Mouse (Mus musculus) myocyte (in vitro differentiated cells): ENCODE measurements at regions not wholly inside any gene's neighbourhood (a gene's known extent, or its start where the extent isn't known, plus 50 kb on each side); places are given as distances from the start of the nearest gene placed in this dataset.

Experiments used
- CEBPB ChIP-seq: IDR thresholded peaks from 2 replicates; pipeline ENCODE4 v1.6.1; 2011; ENCODE audit warnings: mild to moderate bottlenecking, moderate library complexity; ENCODE audit not compliant: poor library complexity, insufficient read depth, severe bottlenecking
- MAX ChIP-seq: IDR thresholded peaks from one replicate; pipeline ENCODE4 v1.6.1; 2011; ENCODE audit warnings: low read depth, mild to moderate bottlenecking, control low read depth
- MYOD1 ChIP-seq, 3 experiments: IDR thresholded peaks; one replicate each; pipeline ENCODE4 v1.6.1; 2011; ENCODE audit warnings: control low read depth in 2 of 3, low read depth in 2 of 3, mild to moderate bottlenecking in 2 of 3, moderate library complexity in 1 of 3; ENCODE audit not compliant: insufficient read length in 2 of 3, control insufficient read depth in 1 of 3
- POLR2A ChIP-seq: IDR thresholded peaks from one replicate; pipeline ENCODE4 v1.6.1; 2011; ENCODE audit warnings: low read depth, mild to moderate bottlenecking, control low read depth, moderate library complexity; ENCODE audit not compliant: insufficient read length
- POLR2AphosphoS2 ChIP-seq: IDR thresholded peaks from one replicate; pipeline ENCODE4 v1.6.1; 2011; ENCODE audit warnings: low read depth, control low read depth; ENCODE audit not compliant: insufficient read length
- TCF12 ChIP-seq: IDR thresholded peaks from one replicate; pipeline ENCODE4 v1.6.1; 2011; ENCODE audit warnings: mild to moderate bottlenecking, control low read depth; ENCODE audit not compliant: poor library complexity, insufficient read depth, severe bottlenecking
- USF1 ChIP-seq: IDR thresholded peaks from one replicate; pipeline ENCODE4 v1.6.1; 2011; ENCODE audit warnings: low read depth, mild to moderate bottlenecking, control low read depth, moderate library complexity

GRCm38 (mm10) chr2:78322216-78322965 lies 376.2 kb upstream of the Cwc22 start:
- TF ChIP-seq TCF12 (no peak), POLR2AphosphoS2 (no peak), POLR2A (no peak), MYOD1 (IDR thresholded peaks at IDR 0.05; ENCODE audit: control insufficient read depth in 1 of 3, insufficient read length in 2 of 3, low read depth in 2 of 3) (no peak), CEBPB (no peak), USF1 (no peak), MAX (no peak)
